Mouse (Mus musculus): ENCODE measurements around the gene Nfix. TPM values are rescaled to one million over a fixed set of nuclear protein-coding genes. Genes with fewer than 3 reads are reported as not detected.

The Nfix gene
- polyA plus RNA-seq, 1 experiment = 1.2 TPM

DNA sequence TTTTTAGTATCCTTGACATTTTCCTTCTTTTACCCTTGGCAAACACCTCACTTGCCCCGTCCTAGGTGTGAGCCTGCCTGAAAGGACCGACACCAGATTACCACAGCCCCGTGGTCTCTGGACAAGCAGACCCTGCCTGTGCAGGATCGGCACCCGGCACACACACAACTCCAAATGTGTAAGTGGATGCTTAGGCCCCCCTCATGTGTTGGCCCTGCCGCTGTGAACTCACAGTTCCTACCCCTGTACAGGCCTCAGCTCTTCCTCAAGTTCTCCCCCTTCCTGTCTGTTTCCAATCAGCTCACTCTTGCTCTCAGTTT is 77.7 kb downstream of the Nfix start:
- Histone ChIP-seq H3K4me3 (ENCODE audit: low read depth, low read length) (no peak overlapping the region), H3K9me3 (replicated peaks; ENCODE audit: control insufficient read depth, insufficient read depth, low read length, poor library complexity, severe bottlenecking) (no peaks in the 10 kb centered on the region), H3K36me3 (ENCODE audit: control insufficient read depth, insufficient read depth, low read length, poor library complexity, severe bottlenecking) (no peaks in the 10 kb centered on the region), H3K9ac (ENCODE audit: low read depth, poor library complexity, severe bottlenecking) (peak overlapping the region; percentile 15; the same call in 1 of the 2 replicates), H3K27me3 (ENCODE audit: control insufficient read depth, insufficient read depth, low read length, poor library complexity, severe bottlenecking) (no peaks in the 10 kb centered on the region), H3K4me1 (ENCODE audit: control insufficient read depth, insufficient read depth, low read length) (peaks cover 10% of the 10 kb centered on the region), H3K27ac (ENCODE audit: insufficient read depth, low read length) (no peak overlapping the region)
- TF ChIP-seq CTCF (IDR thresholded peaks at IDR 0.05; ENCODE audit: low read depth, low read length) (no peak), EP300 (IDR thresholded peaks at IDR 0.05; ENCODE audit: insufficient read depth, low read depth, low read length) (no peak), POLR2A (IDR thresholded peaks at IDR 0.05; ENCODE audit: insufficient read depth, low read length) (no peak)

DNA sequence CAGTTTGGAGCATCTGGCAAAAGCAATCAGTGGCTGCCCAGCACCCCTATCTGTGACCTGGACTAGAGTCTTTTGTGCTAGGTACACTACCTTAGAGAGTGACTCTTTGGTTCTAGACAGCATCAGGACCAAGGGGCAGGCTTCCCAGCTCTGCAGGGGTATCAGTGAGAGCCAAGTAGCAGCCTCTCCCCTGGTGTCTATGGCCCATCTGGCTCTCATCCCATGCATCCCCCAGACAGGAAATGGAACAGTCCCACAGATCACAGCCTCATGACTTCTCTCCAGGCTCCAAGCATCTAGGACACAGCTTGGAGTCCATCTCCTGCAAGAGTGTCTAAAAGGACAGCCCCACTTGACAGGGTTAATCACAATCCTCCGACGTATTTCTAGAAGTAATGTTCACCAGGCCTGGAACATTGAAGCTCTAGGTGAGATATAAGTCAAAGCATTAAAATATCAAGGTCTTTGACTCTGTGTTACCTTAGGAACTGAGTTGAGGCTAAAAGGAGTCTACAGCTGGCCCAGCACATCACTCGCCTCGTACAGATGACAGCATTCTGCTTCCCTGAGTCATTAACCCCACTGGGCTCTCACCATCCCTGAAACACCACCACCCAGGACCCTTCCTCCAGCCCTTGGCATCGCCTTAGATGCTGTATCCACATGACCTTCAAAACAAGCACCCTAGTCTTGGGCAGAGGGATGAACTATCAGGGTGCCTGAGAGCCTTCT is 81.0 kb downstream of the Nfix start:
- Histone ChIP-seq H3K9me3 (replicated peaks; ENCODE audit: control insufficient read depth, insufficient read depth, low read length, poor library complexity, severe bottlenecking) (no peaks in the 10 kb centered on the region), H3K4me3 (ENCODE audit: low read depth, low read length) (no peak overlapping the region), H3K27ac (ENCODE audit: insufficient read depth, low read length) (no peak overlapping the region), H3K27me3 (ENCODE audit: control insufficient read depth, insufficient read depth, low read length, poor library complexity, severe bottlenecking) (no peaks in the 10 kb centered on the region), H3K36me3 (ENCODE audit: control insufficient read depth, insufficient read depth, low read length, poor library complexity, severe bottlenecking) (no peaks in the 10 kb centered on the region), H3K9ac (ENCODE audit: low read depth, poor library complexity, severe bottlenecking) (no peak overlapping the region), H3K4me1 (ENCODE audit: control insufficient read depth, insufficient read depth, low read length) (peaks cover 10% of the 10 kb centered on the region)
- no peak for TF ChIP-seq EP300 (IDR thresholded peaks at IDR 0.05; ENCODE audit: insufficient read depth, low read depth, low read length)
- TF ChIP-seq CTCF (IDR thresholded peaks at IDR 0.05; ENCODE audit: low read depth, low read length) = no peak
- TF ChIP-seq POLR2A (IDR thresholded peaks at IDR 0.05; ENCODE audit: insufficient read depth, low read length) = no peak

DNA sequence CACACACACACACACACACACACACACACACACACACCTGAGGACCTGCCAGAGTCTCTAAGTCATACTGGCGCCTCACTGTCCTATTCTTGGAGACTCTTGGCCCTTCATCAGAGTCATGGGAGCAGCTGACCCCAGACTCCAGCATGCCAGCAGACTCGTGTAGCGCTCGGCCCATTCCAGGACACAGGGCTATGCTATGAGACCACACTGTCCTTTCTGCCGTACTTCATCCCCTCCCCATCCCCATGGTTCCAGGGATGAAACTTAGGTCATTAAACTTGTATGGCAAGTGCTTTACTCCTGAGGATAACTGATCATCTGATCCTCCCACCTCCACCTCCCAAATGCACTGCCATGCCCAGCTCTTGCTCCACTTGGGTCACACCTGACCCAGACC is 81.7 kb downstream of the Nfix start:
- H3K27ac ChIP-seq (ENCODE audit: insufficient read depth, low read length) = no peak overlapping the region
- no peak for TF ChIP-seq POLR2A (IDR thresholded peaks at IDR 0.05; ENCODE audit: insufficient read depth, low read length)
- TF ChIP-seq CTCF (IDR thresholded peaks at IDR 0.05; ENCODE audit: low read depth, low read length) = no peak
- no peak for TF ChIP-seq EP300 (IDR thresholded peaks at IDR 0.05; ENCODE audit: insufficient read depth, low read depth, low read length)
- no peak overlapping the region for H3K9ac ChIP-seq (ENCODE audit: low read depth, poor library complexity, severe bottlenecking)
- no peaks in the 10 kb centered on the region for H3K36me3 ChIP-seq (ENCODE audit: control insufficient read depth, insufficient read depth, low read length, poor library complexity, severe bottlenecking)
- H3K9me3 ChIP-seq (replicated peaks; ENCODE audit: control insufficient read depth, insufficient read depth, low read length, poor library complexity, severe bottlenecking) = no peaks in the 10 kb centered on the region
- H3K4me1 ChIP-seq (ENCODE audit: control insufficient read depth, insufficient read depth, low read length) = peaks cover 10% of the 10 kb centered on the region
- H3K27me3 ChIP-seq (ENCODE audit: control insufficient read depth, insufficient read depth, low read length, poor library complexity, severe bottlenecking) = no peaks in the 10 kb centered on the region
- H3K4me3 ChIP-seq (ENCODE audit: low read depth, low read length) = no peak overlapping the region

DNA sequence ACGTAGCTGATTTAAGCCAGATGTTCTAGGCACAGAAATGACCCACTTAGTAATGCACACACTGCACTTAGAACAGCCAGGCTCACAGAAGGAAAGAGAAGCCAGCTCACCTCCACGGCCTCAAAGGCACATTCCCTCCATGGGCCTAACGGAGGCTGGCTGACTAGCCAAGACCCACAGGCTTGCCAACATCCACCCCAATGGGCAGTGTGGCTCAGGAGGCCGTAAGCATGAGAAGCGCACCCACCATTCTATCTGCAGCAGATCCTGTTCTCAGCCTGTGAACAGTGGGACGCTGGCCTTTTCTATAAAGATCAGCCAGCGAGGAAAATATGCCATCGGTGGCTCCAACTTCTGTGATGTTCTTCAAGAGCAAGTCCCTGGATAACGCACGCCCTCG is 83.4 kb downstream of the Nfix start:
- H3K9ac ChIP-seq (ENCODE audit: low read depth, poor library complexity, severe bottlenecking) = no peak overlapping the region
- no peak for TF ChIP-seq POLR2A (IDR thresholded peaks at IDR 0.05; ENCODE audit: insufficient read depth, low read length)
- no peak for TF ChIP-seq EP300 (IDR thresholded peaks at IDR 0.05; ENCODE audit: insufficient read depth, low read depth, low read length)
- no peaks in the 10 kb centered on the region for H3K27me3 ChIP-seq (ENCODE audit: control insufficient read depth, insufficient read depth, low read length, poor library complexity, severe bottlenecking)
- H3K4me1 ChIP-seq (ENCODE audit: control insufficient read depth, insufficient read depth, low read length) = no peaks in the 10 kb centered on the region
- H3K4me3 ChIP-seq (ENCODE audit: low read depth, low read length) = no peak overlapping the region
- no peaks in the 10 kb centered on the region for H3K36me3 ChIP-seq (ENCODE audit: control insufficient read depth, insufficient read depth, low read length, poor library complexity, severe bottlenecking)
- no peaks in the 10 kb centered on the region for H3K9me3 ChIP-seq (replicated peaks; ENCODE audit: control insufficient read depth, insufficient read depth, low read length, poor library complexity, severe bottlenecking)
- H3K27ac ChIP-seq (ENCODE audit: insufficient read depth, low read length) = no peak overlapping the region

DNA sequence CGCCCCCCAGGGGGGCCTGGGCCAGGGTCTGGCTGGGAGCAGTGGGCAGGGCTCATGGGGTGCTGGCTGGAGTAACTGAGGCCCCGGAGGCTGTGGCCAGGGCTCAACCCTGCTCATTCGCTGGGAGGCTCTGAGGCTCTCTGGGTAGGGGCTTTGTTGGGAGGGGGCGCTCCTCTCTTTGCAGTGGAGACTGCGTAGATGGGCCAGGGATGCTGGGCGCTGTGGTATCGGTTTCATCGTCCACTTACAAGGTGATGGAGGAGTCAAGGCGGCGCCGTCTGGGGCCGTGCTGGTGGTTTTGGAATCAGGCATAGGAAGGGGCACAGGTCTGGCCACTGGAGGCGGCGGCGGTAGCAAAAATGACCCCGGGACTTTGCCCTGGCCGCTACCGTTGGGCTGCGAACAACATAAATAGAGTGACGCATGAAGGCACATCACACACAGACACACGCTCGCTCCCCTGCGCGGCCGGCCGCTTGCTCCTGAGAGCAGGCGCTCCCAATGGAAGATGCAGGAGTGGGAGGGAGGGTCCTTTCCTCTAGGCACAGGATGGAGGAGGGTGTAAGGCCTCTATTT is 84.2 kb downstream of the Nfix start:
- H3K4me3 ChIP-seq (ENCODE audit: low read depth, low read length) = peak overlapping the region; percentile 39
- no peaks in the 10 kb centered on the region for H3K27me3 ChIP-seq (ENCODE audit: control insufficient read depth, insufficient read depth, low read length, poor library complexity, severe bottlenecking)
- TF ChIP-seq EP300 (IDR thresholded peaks at IDR 0.05; ENCODE audit: insufficient read depth, low read depth, low read length) = no peak
- TF ChIP-seq CTCF (IDR thresholded peaks at IDR 0.05; ENCODE audit: low read depth, low read length) = no peak
- no peak for TF ChIP-seq POLR2A (IDR thresholded peaks at IDR 0.05; ENCODE audit: insufficient read depth, low read length)
- no peak overlapping the region for H3K27ac ChIP-seq (ENCODE audit: insufficient read depth, low read length)
- no peaks in the 10 kb centered on the region for H3K4me1 ChIP-seq (ENCODE audit: control insufficient read depth, insufficient read depth, low read length)
- peak overlapping the region; percentile 23; the same call in 1 of the 2 replicates for H3K9ac ChIP-seq (ENCODE audit: low read depth, poor library complexity, severe bottlenecking)
- no peaks in the 10 kb centered on the region for H3K9me3 ChIP-seq (replicated peaks; ENCODE audit: control insufficient read depth, insufficient read depth, low read length, poor library complexity, severe bottlenecking)
- no peaks in the 10 kb centered on the region for H3K36me3 ChIP-seq (ENCODE audit: control insufficient read depth, insufficient read depth, low read length, poor library complexity, severe bottlenecking)

DNA sequence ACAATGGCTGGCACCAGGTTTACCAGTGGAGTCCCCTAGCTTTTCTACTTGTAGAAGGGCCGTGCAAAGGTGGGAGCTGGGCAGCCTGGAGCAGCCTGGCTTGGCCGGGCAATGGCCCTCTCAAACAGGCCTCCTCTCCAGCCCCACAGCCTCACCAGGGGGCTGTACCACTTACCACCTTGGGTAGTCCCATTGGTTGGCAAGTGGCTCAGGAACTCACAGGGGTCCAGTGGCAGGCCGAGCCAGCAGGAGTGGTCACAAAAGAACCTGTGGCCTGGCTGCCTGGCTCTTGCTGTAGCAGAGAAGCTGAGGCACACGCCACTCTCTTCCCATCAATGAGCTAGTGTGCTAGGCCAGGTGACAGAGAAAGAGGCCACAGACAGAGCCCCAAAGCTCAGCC is 86.0 kb downstream of the Nfix start:
- Histone ChIP-seq H3K9me3 (replicated peaks; ENCODE audit: control insufficient read depth, insufficient read depth, low read length, poor library complexity, severe bottlenecking) (no peaks in the 10 kb centered on the region), H3K27me3 (ENCODE audit: control insufficient read depth, insufficient read depth, low read length, poor library complexity, severe bottlenecking) (no peaks in the 10 kb centered on the region), H3K36me3 (ENCODE audit: control insufficient read depth, insufficient read depth, low read length, poor library complexity, severe bottlenecking) (no peaks in the 10 kb centered on the region), H3K27ac (ENCODE audit: insufficient read depth, low read length) (no peak overlapping the region), H3K4me3 (ENCODE audit: low read depth, low read length) (no peak overlapping the region), H3K4me1 (ENCODE audit: control insufficient read depth, insufficient read depth, low read length) (no peaks in the 10 kb centered on the region), H3K9ac (ENCODE audit: low read depth, poor library complexity, severe bottlenecking) (no peak overlapping the region)
- TF ChIP-seq POLR2A (IDR thresholded peaks at IDR 0.05; ENCODE audit: insufficient read depth, low read length) (no peak), CTCF (IDR thresholded peaks at IDR 0.05; ENCODE audit: low read depth, low read length) (no peak), EP300 (IDR thresholded peaks at IDR 0.05; ENCODE audit: insufficient read depth, low read depth, low read length) (no peak)

Data from ES-Bruce4 (cell line).